Mouse (Mus musculus): ENCODE data around the gene Klf9. TPM values are rescaled to one million over a fixed set of nuclear protein-coding genes. Genes with fewer than 3 reads are reported as not detected.

The Klf9 gene
- 0.73 and 1.4 TPM in 2 replicates for polyA plus RNA-seq (2014; fragmentation: Nextera tagmentation; extraction: Ambion mirVana)

DNA sequence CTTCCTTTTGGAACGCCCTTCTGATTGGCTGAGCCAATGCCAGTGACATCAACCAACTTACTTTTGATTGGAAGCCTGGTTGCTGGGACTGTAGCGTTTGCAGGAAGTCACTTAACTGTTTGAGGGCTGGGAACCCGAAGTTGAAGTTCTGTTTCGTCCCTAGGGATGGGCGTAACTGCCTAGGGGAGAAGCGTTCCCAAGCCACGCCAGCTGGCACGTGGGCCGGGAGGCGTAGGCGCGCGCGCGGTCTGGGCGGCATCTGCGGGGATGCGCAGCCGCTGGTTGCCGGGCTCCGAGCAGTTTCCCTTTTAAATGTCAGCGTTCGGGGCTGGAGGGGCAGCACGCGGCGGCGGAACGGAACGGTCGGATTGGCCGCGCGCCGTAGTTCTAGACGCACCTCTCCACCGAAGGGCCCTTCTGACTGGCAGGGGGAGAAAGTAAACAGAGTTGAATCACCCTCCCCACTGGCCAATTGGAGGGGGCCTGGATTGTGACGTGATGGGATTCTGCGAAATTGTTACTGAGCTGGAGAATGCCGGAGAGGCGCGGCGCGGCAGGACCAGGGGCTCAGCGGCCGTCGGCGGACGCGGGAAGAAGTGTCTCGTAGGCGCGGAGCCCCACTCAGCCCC, at the start of gene Klf9:
Klf9 (plus strand) TSS at position 538 of the 629 bp plus-strand sequence.
- WGBS: 0% methylated on average over 52 of the region's 52 CpGs
- H3K9me3 ChIP-seq (ENCODE audit: control insufficient read depth, low read length): no peaks in the 10 kb centered on the region
- H3K9ac ChIP-seq (ENCODE audit: low read length): peak within 1 kb of the TSS; percentile 42
- ATAC-seq (ENCODE audit: insufficient read depth, low FRiP score, low TSS enrichment): peak; percentile 91
- peak within 1 kb of the TSS; percentile 53 for H3K4me3 ChIP-seq (ENCODE audit: low read depth, low read length)
- H3K36me3 ChIP-seq (ENCODE audit: control insufficient read depth, insufficient read depth, low read length): no peaks in the 10 kb centered on the region
- peak; percentile 89 for DNase-seq (ENCODE audit: low spot score)
- peaks cover 30% of the 10 kb centered on the region for H3K27me3 ChIP-seq (ENCODE audit: control insufficient read depth, insufficient read depth, low read length)
- peaks cover 12% of the 10 kb centered on the region for H3K4me1 ChIP-seq (ENCODE audit: control insufficient read depth, insufficient read depth, low read length)
- H3K4me2 ChIP-seq (ENCODE audit: low read depth): peak within 1 kb of the TSS; percentile 96
- 0 out of 2 replicates have a peak within 1 kb of the TSS, but pooled peaks have one; percentile 8 for H3K27ac ChIP-seq (ENCODE audit: low read depth, low read length)

GRCm38 (mm10) chr19:23091586-23091985, 49.4 kb upstream of the Klf9 start:
- Histone ChIP-seq H3K9ac (ENCODE audit: low read length) (no peak overlapping the region), H3K4me3 (ENCODE audit: low read depth, low read length) (no peak overlapping the region), H3K4me1 (ENCODE audit: control insufficient read depth, insufficient read depth, low read length) (no peaks in the 10 kb centered on the region), H3K9me3 (ENCODE audit: control insufficient read depth, low read length) (no peaks in the 10 kb centered on the region), H3K4me2 (ENCODE audit: low read depth) (no peak overlapping the region), H3K27me3 (ENCODE audit: control insufficient read depth, insufficient read depth, low read length) (no peaks in the 10 kb centered on the region), H3K36me3 (ENCODE audit: control insufficient read depth, insufficient read depth, low read length) (no peaks in the 10 kb centered on the region), H3K27ac (ENCODE audit: low read depth, low read length) (no peak overlapping the region)
- 92% methylated on average over 4 of the region's 4 CpGs for WGBS
- ATAC-seq (ENCODE audit: insufficient read depth, low FRiP score, low TSS enrichment): no peak
- no peak for DNase-seq (ENCODE audit: low spot score)

DNA sequence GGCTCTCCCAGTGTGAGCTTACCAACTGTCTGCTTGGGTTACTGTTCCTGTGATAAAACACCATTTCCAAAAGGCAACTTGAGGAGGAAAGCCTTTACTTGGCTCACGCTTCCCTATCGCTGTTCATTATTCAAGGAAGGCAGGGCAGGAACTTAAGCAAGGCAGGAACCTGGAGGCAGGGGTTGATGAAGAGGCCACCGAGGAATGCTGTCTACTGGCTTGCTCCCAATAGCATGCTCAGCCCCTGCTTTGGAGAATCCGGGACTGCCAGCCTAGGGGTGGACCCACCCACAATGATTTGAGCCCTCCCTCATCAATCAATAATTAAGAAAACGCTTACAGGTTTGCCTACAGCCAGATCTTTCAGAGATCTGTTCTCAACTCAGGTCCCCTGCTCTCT, 47.5 kb upstream of the Klf9 start:
- H3K9me3 ChIP-seq (ENCODE audit: control insufficient read depth, low read length): no peaks in the 10 kb centered on the region
- H3K36me3 ChIP-seq (ENCODE audit: control insufficient read depth, insufficient read depth, low read length): no peaks in the 10 kb centered on the region
- no peaks in the 10 kb centered on the region for H3K4me1 ChIP-seq (ENCODE audit: control insufficient read depth, insufficient read depth, low read length)
- DNase-seq (ENCODE audit: low spot score): no peak
- H3K27me3 ChIP-seq (ENCODE audit: control insufficient read depth, insufficient read depth, low read length): no peaks in the 10 kb centered on the region
- no peak overlapping the region for H3K9ac ChIP-seq (ENCODE audit: low read length)
- H3K4me3 ChIP-seq (ENCODE audit: low read depth, low read length): no peak overlapping the region
- no peak for ATAC-seq (ENCODE audit: insufficient read depth, low FRiP score, low TSS enrichment)
- H3K4me2 ChIP-seq (ENCODE audit: low read depth): no peak overlapping the region
- WGBS: 89% methylated on average over 5 of the region's 5 CpGs
- no peak overlapping the region for H3K27ac ChIP-seq (ENCODE audit: low read depth, low read length)

- Histone ChIP-seq H3K27me3 (ENCODE audit: control insufficient read depth, insufficient read depth, low read length) (no peaks in the 10 kb centered on the region), H3K9ac (ENCODE audit: low read length) (no peak overlapping the region), H3K36me3 (ENCODE audit: control insufficient read depth, insufficient read depth, low read length) (no peaks in the 10 kb centered on the region), H3K4me1 (ENCODE audit: control insufficient read depth, insufficient read depth, low read length) (no peaks in the 10 kb centered on the region), H3K4me3 (ENCODE audit: low read depth, low read length) (no peak overlapping the region), H3K27ac (ENCODE audit: low read depth, low read length) (no peak overlapping the region), H3K9me3 (ENCODE audit: control insufficient read depth, low read length) (no peaks in the 10 kb centered on the region), H3K4me2 (ENCODE audit: low read depth) (no peak overlapping the region)
- no peak for DNase-seq (ENCODE audit: low spot score)
- WGBS: 61% methylated on average over 3 of the region's 3 CpGs
- no peak for ATAC-seq (ENCODE audit: insufficient read depth, low FRiP score, low TSS enrichment)
Observed at GRCm38 (mm10) chr19:23094906-23095305, 46.1 kb upstream of the Klf9 start.

DNA sequence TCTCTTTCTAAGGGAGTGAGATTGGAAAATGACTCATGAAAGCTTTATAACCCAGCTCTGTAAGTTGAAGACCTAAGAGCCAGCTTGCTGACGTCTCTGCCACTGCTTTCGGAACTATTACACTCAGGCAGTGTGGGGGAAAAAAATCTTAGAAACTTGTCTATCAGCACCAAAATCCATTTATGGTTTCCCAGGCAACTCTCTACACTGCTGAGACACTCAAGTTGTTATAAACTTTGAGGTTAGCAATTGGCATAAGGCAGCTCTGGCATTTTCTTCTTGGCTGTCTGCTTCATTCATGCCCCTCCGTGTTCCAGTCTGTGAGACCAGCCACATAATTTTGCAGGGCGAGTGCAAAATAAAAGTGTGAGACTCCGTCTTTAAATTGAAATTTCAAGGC, 34.2 kb upstream of the Klf9 start:
- Histone ChIP-seq H3K27ac (ENCODE audit: low read depth, low read length) (no peak overlapping the region), H3K9me3 (ENCODE audit: control insufficient read depth, low read length) (no peaks in the 10 kb centered on the region), H3K4me3 (ENCODE audit: low read depth, low read length) (no peak overlapping the region), H3K4me1 (ENCODE audit: control insufficient read depth, insufficient read depth, low read length) (no peaks in the 10 kb centered on the region), H3K4me2 (ENCODE audit: low read depth) (no peak overlapping the region), H3K36me3 (ENCODE audit: control insufficient read depth, insufficient read depth, low read length) (no peaks in the 10 kb centered on the region), H3K9ac (ENCODE audit: low read length) (no peak overlapping the region), H3K27me3 (ENCODE audit: control insufficient read depth, insufficient read depth, low read length) (no peaks in the 10 kb centered on the region)
- ATAC-seq (ENCODE audit: insufficient read depth, low FRiP score, low TSS enrichment) (no peak), DNase-seq (ENCODE audit: low spot score) (no peak)
- WGBS: 88% methylated on average over 5 of the region's 5 CpGs

GRCm38 (mm10) chr19:23107335-23107734, 33.7 kb upstream of the Klf9 start:
- H3K36me3 ChIP-seq (ENCODE audit: control insufficient read depth, insufficient read depth, low read length): no peaks in the 10 kb centered on the region
- no peaks in the 10 kb centered on the region for H3K9me3 ChIP-seq (ENCODE audit: control insufficient read depth, low read length)
- no peak overlapping the region for H3K9ac ChIP-seq (ENCODE audit: low read length)
- ATAC-seq (ENCODE audit: insufficient read depth, low FRiP score, low TSS enrichment) (no peak), DNase-seq (ENCODE audit: low spot score) (no peak)
- no peak overlapping the region for H3K4me2 ChIP-seq (ENCODE audit: low read depth)
- no peaks in the 10 kb centered on the region for H3K27me3 ChIP-seq (ENCODE audit: control insufficient read depth, insufficient read depth, low read length)
- no peak overlapping the region for H3K27ac ChIP-seq (ENCODE audit: low read depth, low read length)
- no peak overlapping the region for H3K4me3 ChIP-seq (ENCODE audit: low read depth, low read length)
- no peaks in the 10 kb centered on the region for H3K4me1 ChIP-seq (ENCODE audit: control insufficient read depth, insufficient read depth, low read length)
- WGBS: 74% methylated on average over 2 of the region's 2 CpGs

GRCm38 (mm10) chr19:23121875-23122274, 19.2 kb upstream of the Klf9 start:
- Histone ChIP-seq H3K27ac (ENCODE audit: low read depth, low read length) (no peak overlapping the region), H3K9ac (ENCODE audit: low read length) (no peak overlapping the region), H3K4me2 (ENCODE audit: low read depth) (no peak overlapping the region), H3K9me3 (ENCODE audit: control insufficient read depth, low read length) (no peaks in the 10 kb centered on the region), H3K4me3 (ENCODE audit: low read depth, low read length) (no peak overlapping the region), H3K4me1 (ENCODE audit: control insufficient read depth, insufficient read depth, low read length) (no peaks in the 10 kb centered on the region), H3K27me3 (ENCODE audit: control insufficient read depth, insufficient read depth, low read length) (no peaks in the 10 kb centered on the region), H3K36me3 (ENCODE audit: control insufficient read depth, insufficient read depth, low read length) (no peaks in the 10 kb centered on the region)
- ATAC-seq (ENCODE audit: insufficient read depth, low FRiP score, low TSS enrichment) (no peak), DNase-seq (ENCODE audit: low spot score) (no peak)
- WGBS: 31% methylated on average over 10 of the region's 10 CpGs

- Histone ChIP-seq H3K4me2 (ENCODE audit: low read depth) (no peak overlapping the region), H3K9ac (ENCODE audit: low read length) (no peak overlapping the region), H3K4me3 (ENCODE audit: low read depth, low read length) (no peak overlapping the region), H3K27me3 (ENCODE audit: control insufficient read depth, insufficient read depth, low read length) (no peaks in the 10 kb centered on the region), H3K36me3 (ENCODE audit: control insufficient read depth, insufficient read depth, low read length) (no peaks in the 10 kb centered on the region), H3K9me3 (ENCODE audit: control insufficient read depth, low read length) (no peaks in the 10 kb centered on the region), H3K27ac (ENCODE audit: low read depth, low read length) (no peak overlapping the region), H3K4me1 (ENCODE audit: control insufficient read depth, insufficient read depth, low read length) (no peaks in the 10 kb centered on the region)
- WGBS: 77% methylated on average over 7 of the region's 7 CpGs
- no peak for DNase-seq (ENCODE audit: low spot score)
- no peak for ATAC-seq (ENCODE audit: insufficient read depth, low FRiP score, low TSS enrichment)
Observed at GRCm38 (mm10) chr19:23124023-23124550, 16.9 kb upstream of the Klf9 start.

Measured in neural tube, embryonic 11.5 days (tissue).